Mouse (Mus musculus) T-helper 1 cell (primary cell): ENCODE results near the gene Vps37d.

Experiments
- in situ Hi-C: fragments of 300-600 bp; cut with MboI, MseI; formaldehyde crosslinking; loops from one replicate; pipeline ENCODE4 v1.15.1; 2025; ENCODE audit warnings: high pct_unique_total_duplicates

Gene Vps37d

DNA sequence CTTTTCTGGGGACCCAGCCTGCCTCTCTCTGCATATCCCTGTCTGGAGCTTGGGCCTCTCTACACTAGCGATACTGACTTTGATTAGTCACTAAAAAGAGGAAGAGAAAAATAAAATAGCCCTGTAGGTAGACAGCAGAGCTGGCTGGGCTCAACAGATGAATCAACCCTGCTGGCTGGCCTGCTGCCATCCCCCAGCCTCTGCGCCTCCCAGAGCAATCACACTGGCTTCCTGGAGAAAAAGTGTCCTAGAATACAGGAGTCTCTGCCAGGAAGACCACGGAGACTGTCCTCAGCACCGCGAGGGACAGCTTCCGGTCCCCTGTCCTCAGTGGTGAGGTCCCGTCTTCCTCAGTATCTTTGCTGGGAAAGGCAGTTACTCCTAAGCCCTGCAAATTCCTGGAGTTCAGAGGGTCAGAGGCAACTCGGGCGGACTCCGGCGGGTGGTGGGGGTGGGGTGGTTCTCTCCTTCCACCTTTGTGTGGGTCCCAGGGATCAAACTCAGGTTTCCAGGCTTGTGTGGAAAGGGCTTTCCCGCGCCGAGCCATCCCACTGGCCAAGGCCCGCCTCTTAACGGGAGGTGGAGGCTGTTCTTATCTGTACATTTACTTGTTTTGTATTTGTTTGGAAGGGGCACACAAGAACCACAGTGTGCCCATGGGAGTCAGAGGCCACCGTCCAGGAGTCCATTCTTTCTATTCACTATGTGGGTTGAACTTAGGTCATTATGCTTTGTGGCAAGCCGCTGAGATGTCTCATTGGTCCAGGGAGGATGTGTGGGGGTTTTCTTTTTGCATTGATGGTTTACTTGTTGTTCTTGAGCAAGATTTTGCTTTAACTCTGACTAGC, 48.8 kb downstream of the Vps37d start:
- in situ Hi-C loops = no loop called here

DNA sequence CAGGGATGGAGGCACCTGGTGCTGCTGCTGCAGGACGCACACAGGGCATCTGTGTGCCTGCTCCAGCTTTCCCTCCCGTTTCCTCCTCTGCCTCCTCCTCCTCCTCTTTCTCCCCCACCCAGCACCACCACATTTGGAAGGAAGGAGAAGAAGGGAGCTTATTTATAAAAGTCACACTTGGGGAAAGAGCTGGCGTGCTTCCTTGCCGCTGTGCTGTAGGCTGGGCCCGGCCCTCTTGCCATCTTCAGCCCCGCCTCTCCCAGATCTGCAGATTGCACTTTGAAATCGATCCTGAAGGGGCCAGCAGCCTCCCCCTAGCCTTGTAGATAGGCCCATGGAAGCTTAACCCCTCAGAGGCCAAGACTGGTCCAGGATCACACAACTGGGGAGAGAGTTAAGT, 52.2 kb downstream of the Vps37d start:
- in situ Hi-C loops = no loop called here

DNA sequence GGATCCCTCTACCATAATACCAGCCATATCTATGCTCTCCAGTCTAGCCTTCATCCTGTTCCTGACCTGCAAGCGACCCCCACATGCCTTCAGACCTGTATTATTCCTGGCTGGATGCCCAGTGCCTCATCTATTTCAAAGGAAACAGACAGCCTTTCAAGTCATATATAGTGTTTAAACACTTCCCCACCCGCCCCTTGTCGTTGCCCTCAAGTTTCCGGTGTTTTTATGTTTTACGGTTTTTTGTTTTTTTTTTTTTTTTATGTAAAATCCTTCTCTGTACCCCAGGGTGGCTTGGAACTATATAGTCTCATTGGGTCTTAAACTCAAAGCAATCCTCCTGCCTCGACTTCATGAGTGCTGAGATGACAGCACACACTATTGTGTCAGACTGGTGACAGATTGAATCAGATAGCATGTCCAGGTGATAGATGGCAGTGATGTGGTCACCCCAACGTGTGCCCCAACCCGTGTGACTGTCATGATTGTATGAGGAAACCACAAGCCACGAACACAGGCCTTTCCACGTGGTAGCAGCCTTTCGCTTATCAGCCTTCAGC, 53.3 kb downstream of the Vps37d start:
- in situ Hi-C loops = no loop called here

DNA sequence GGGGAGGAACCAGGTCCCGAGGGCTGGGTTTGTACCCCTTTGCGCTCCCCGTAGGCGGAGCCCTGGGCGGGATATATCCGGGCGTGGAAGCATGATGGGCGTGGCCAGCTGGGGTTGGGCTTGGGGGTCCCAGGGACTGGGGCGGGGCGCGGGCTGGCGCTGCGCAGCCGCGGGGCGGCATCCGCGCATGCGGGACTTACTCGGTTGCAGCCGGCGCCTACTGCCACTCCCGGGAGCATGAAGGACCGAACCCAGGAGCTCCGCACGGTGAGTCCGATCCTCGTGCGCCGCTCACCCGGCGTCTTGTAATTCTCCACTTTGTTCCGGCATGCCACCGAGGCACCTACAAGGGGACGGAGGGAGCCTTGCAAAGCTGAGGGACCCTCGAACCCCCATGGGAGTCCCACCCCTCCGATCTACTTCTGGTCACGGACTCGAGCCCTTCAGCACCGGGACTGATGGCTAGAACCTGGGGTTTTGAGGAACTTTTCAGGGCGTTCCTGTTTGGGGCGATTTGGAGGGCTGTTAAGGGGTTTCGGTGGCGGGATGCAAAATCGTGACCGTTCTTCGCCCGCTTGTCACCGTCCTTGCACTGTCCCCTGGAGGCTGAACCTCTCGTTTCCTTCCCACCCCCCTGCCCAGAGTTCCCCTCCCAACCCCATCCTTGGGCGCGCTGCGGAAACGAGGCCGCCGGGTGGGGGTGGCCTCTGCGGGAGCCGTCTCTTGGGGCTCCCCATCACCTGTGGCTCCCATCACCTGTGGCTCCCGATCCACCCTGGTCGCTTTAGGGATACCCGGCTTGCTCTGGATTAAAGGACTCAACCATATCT, 54.5 kb downstream of the Vps37d start, which contains the start of gene Stx1a:
Stx1a (plus strand) TSS at position 139 of the 830 bp plus-strand sequence.
- in situ Hi-C loops = no loop called here
